7 mouse cellular contexts compared by ENCODE assay signal in the genomic region with DNA sequence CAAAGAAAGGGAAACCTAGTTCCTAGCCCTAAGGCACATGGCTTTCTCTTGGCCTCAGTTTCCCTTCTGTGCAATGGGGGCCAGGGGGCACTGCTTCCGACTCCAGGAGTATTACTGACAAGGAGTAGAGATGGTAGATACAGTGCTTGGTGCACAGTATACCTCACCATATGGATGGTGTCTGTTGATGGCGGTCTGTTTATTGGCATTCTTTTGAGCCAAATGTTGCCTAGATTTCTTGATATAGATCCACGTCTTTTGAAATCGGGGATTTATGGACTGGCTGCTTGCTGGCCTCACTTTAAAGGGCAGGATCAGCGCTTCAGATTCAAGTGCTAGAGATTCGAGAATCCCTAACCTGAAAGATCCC. TPM values are rescaled to one million over a fixed set of nuclear protein-coding genes. Genes with fewer than 3 reads are reported as not detected.
DNase-seq lines count a peak whose midpoint lies in the region; ATAC-seq and TF ChIP-seq lines count a peak whose summit lies in the region.

No protein-coding gene starts in this region.

- no peak for TF ChIP-seq CTCF in lung, embryonic 14.5 days (IDR thresholded peaks at IDR 0.05; ENCODE audit: low read depth)

- peak; percentile 68 for DNase-seq in lung, embryonic 14.5 days
- no peak for DNase-seq in lung, postnatal 14 days
- DNase-seq in limb, embryonic 14.5 days (ENCODE audit: low spot score): peak; percentile 12
- DNase-seq in T-cell, adult 2 months (ENCODE audit: low spot score): no peak
- DNase-seq in urinary bladder, postnatal 36 days (ENCODE audit: low spot score in 2 of 2): no peak

- ATAC-seq in lung, embryonic 14.5 days (ENCODE audit: insufficient read depth): peak; percentile 22; the same call in 1 of the 2 replicates
- ATAC-seq in forebrain, embryonic 13.5 days: peak; percentile 30; the same call in 1 of the 2 replicates
- no peak for ATAC-seq in limb, embryonic 14.5 days (ENCODE audit: low FRiP score, low read depth)
- no peak for ATAC-seq in stomach, embryonic 15.5 days (ENCODE audit: insufficient read depth, low FRiP score, low read depth)

- H3K4me1 ChIP-seq in lung, embryonic 14.5 days (ENCODE audit: insufficient read depth): peaks cover 68% of the 10 kb centered on the region
- peaks cover 76% of the 10 kb centered on the region for H3K4me1 ChIP-seq in forebrain, embryonic 13.5 days
- peaks cover 85% of the 10 kb centered on the region for H3K4me1 ChIP-seq in limb, embryonic 14.5 days (ENCODE audit: control insufficient read depth, insufficient read depth, low read length)
- peaks cover 65% of the 10 kb centered on the region for H3K4me1 ChIP-seq in stomach, embryonic 15.5 days

- WGBS in lung, embryonic 14.5 days: 23% methylated on average over 6 of the region's 6 CpGs
- WGBS in forebrain, embryonic 13.5 days: 49% methylated on average over 6 of the region's 6 CpGs
- WGBS in limb, embryonic 14.5 days: 19% methylated on average over 6 of the region's 6 CpGs
- 37% methylated on average over 6 of the region's 6 CpGs for WGBS in stomach, embryonic 15.5 days

- no peaks in the 10 kb centered on the region for H3K9me3 ChIP-seq in lung, embryonic 14.5 days (ENCODE audit: low read depth, low read length)
- H3K9me3 ChIP-seq in forebrain, embryonic 13.5 days (replicated peaks): no peaks in the 10 kb centered on the region
- H3K9me3 ChIP-seq in limb, embryonic 14.5 days (ENCODE audit: control insufficient read depth, low read length): no peaks in the 10 kb centered on the region
- H3K9me3 ChIP-seq in stomach, embryonic 15.5 days: no peaks in the 10 kb centered on the region

- H3K36me3 ChIP-seq in lung, embryonic 14.5 days (ENCODE audit: insufficient read depth): 0 out of 2 replicates have a peak, but pooled peaks cover 5% of the 10 kb centered on the region
- no peaks in the 10 kb centered on the region for H3K36me3 ChIP-seq in forebrain, embryonic 13.5 days (ENCODE audit: poor library complexity, severe bottlenecking)
- H3K36me3 ChIP-seq in limb, embryonic 14.5 days (ENCODE audit: control insufficient read depth, insufficient read depth, low read length): peaks cover 8% of the 10 kb centered on the region
- H3K36me3 ChIP-seq in stomach, embryonic 15.5 days: no peaks in the 10 kb centered on the region

- H3K4me2 ChIP-seq in lung, embryonic 14.5 days: peak overlapping the region; percentile 52
- peak overlapping the region; percentile 56 for H3K4me2 ChIP-seq in forebrain, embryonic 13.5 days
- peak overlapping the region; percentile 37 for H3K4me2 ChIP-seq in limb, embryonic 14.5 days (replicated peaks; ENCODE audit: low read depth, low read length, severe bottlenecking)
- H3K4me2 ChIP-seq in stomach, embryonic 15.5 days: peak overlapping the region; percentile 47

- TF ChIP-seq POLR2A in limb, embryonic 14.5 days (IDR thresholded peaks at IDR 0.05; ENCODE audit: borderline replicate concordance, extremely low read depth, insufficient read depth, insufficient read length): no peak

- H3K27me3 ChIP-seq in lung, embryonic 14.5 days (ENCODE audit: insufficient read depth, low read length): 0 out of 2 replicates have a peak, but pooled peaks cover 4% of the 10 kb centered on the region
- H3K27me3 ChIP-seq in forebrain, embryonic 13.5 days: peaks cover 14% of the 10 kb centered on the region; the same call in 1 of the 2 replicates
- H3K27me3 ChIP-seq in limb, embryonic 14.5 days (ENCODE audit: control insufficient read depth, insufficient read depth, low read length): no peaks in the 10 kb centered on the region
- H3K27me3 ChIP-seq in stomach, embryonic 15.5 days (replicated peaks): no peaks in the 10 kb centered on the region

- H3K9ac ChIP-seq in lung, embryonic 14.5 days: no peak overlapping the region
- H3K9ac ChIP-seq in forebrain, embryonic 13.5 days: no peak overlapping the region
- no peak overlapping the region for H3K9ac ChIP-seq in limb, embryonic 14.5 days (ENCODE audit: low read depth, low read length, severe bottlenecking)
- no peak overlapping the region for H3K9ac ChIP-seq in stomach, embryonic 15.5 days

- peak overlapping the region; percentile 92 for H3K27ac ChIP-seq in lung, embryonic 14.5 days (ENCODE audit: low read depth)
- H3K27ac ChIP-seq in forebrain, embryonic 13.5 days: peak overlapping the region; percentile 93
- H3K27ac ChIP-seq in limb, embryonic 14.5 days (replicated peaks; ENCODE audit: low read depth, low read length): peak overlapping the region; percentile 83
- peak overlapping the region; percentile 88 for H3K27ac ChIP-seq in stomach, embryonic 15.5 days

- no peak overlapping the region for H3K4me3 ChIP-seq in lung, embryonic 14.5 days (ENCODE audit: low read depth, low read length)
- peak overlapping the region; percentile 11; the same call in 1 of the 2 replicates for H3K4me3 ChIP-seq in forebrain, embryonic 13.5 days
- H3K4me3 ChIP-seq in limb, embryonic 14.5 days (replicated peaks; ENCODE audit: low read length): no peak overlapping the region
- H3K4me3 ChIP-seq in stomach, embryonic 15.5 days (replicated peaks): no peak overlapping the region

RNA-seq across cellular contexts. Expression of gene Atoh8, which starts 18.0 kb away (rescaled TPM):
- 18.7 and 19.3 TPM in 2 replicates for polyA plus RNA-seq in lung, embryonic 14.5 days (2014; fragmentation: Nextera tagmentation; extraction: Ambion mirVana)
- polyA plus RNA-seq in forebrain, embryonic 13.5 days (2015; fragmentation: Nextera tagmentation; extraction: Ambion mirVana): 2.9 and 4.5 TPM in 2 replicates
- polyA plus RNA-seq in limb, embryonic 14.5 days (2012; rRNA removed): 19.8 and 26.5 TPM in 2 replicates
- 15.1 and 19.5 TPM in 2 replicates for polyA plus RNA-seq in limb, embryonic 14.5 days (2014; fragmentation: Nextera tagmentation; extraction: Ambion mirVana)
- polyA plus RNA-seq in stomach, embryonic 15.5 days (2015; fragmentation: Nextera tagmentation; extraction: Ambion mirVana): 9.8 and 11.2 TPM in 2 replicates

Comparison
In these comparisons a context has a peak if more than half of its experiments do, and no peak if none do; other contexts are left out.
1. DNase-seq: peak in lung, embryonic 14.5 days (single experiment) and limb, embryonic 14.5 days (single experiment); none in lung, postnatal 14 days (single experiment), T-cell, adult 2 months (single experiment) and urinary bladder, postnatal 36 days (0 of 2).
2. ATAC-seq: peak in lung, embryonic 14.5 days (single experiment) and forebrain, embryonic 13.5 days (single experiment); none in limb, embryonic 14.5 days (single experiment) and stomach, embryonic 15.5 days (single experiment).
3. Peak in every context shown above with its lines, with median percentiles within 50 percentile points of each other: H3K27ac ChIP-seq and H3K4me2 ChIP-seq.